Mouse (Mus musculus) forelimb bud, embryonic 11.5 days (tissue): ENCODE data around the gene Bpifa6.

ENCODE experiments used
- DNase-seq: peaks from one replicate; pipeline ENCODE4 v3.0.0-alpha.2; 2012; ENCODE audit warnings: low read depth, low spot score

The Bpifa6 gene

DNA sequence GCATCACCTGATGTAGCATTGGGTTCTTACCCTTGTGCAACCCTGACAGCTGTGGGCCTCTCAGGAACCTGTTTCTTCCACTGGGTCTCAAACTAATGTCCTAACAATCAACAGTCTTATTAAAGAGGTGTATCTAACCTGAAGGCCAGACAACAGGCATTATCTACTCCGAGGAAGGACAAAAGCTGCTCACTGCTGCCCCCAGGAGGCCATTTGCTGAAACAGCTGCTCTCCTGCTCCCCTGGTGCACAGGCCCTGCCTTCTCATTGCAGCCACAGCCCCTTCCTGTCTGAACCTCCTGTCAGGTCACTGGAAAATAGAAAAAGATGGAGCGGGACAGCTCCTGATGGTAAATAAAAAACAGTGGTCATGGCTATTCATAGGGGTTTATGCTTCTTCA is 64.2 kb downstream of the Bpifa6 start:
- DNase-seq: peak; percentile 18

DNA sequence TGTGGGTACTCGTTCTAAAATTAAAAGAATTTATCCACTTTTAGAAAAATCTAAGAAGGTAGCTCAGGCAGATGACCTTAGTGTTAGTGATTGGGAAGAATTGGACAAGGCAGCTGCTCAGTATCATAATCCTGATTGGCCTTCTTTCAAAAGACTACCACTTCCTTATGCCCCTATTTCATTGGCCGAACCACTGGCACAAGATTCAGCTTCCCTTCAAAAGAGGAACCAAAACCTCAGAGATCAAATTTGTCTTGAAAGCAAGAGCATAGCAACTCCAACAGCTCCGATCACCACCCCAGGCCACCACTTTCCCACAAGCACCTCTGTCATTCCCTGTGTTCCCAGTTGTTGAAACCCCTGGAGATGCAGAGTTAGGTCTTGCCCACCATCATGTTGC is 70.0 kb downstream of the Bpifa6 start:
- DNase-seq: no peak
